Mouse (Mus musculus) liver, adult 2 months (tissue): ENCODE data around the gene Uaca. TPM values are rescaled to one million over a fixed set of nuclear protein-coding genes. Genes with fewer than 3 reads are reported as not detected.

ENCODE experiments used
- DNase-seq: peaks from one replicate; pipeline ENCODE4 v3.0.0-alpha.2; 2011; ENCODE audit warnings: low read depth, low spot score; ENCODE audit errors: extremely low read depth
- H3K27ac ChIP-seq: fragments of 200-500 bp; replicated peaks from 2 replicates; pipeline ENCODE4 v1.5.1; 2012; ENCODE audit warnings: low read depth, mild to moderate bottlenecking, control low read depth, inconsistent platforms, low read length; ENCODE audit not compliant: insufficient read depth
- H3K27me3 ChIP-seq: fragments of 200-500 bp; 2 replicates; pipeline ENCODE4 v1.6.1; 2012; ENCODE audit warnings: mild to moderate bottlenecking, moderate library complexity, low read length, inconsistent platforms; ENCODE audit not compliant: control insufficient read depth, insufficient read depth
- H3K36me3 ChIP-seq: fragments of 200-500 bp; 2 replicates; pipeline ENCODE4 v1.6.1; 2012; ENCODE audit warnings: low read length, inconsistent platforms; ENCODE audit not compliant: control insufficient read depth, insufficient read depth
- H3K4me1 ChIP-seq: fragments of 200-500 bp; 2 replicates; pipeline ENCODE4 v1.6.1; 2011; ENCODE audit warnings: low read length; ENCODE audit not compliant: control insufficient read depth, insufficient read depth
- H3K4me3 ChIP-seq: fragments of 200-500 bp; 2 replicates; pipeline ENCODE4 v1.5.1; 2011; ENCODE audit warnings: low read depth, mild to moderate bottlenecking, control low read depth, low read length, moderate library complexity; ENCODE audit not compliant: insufficient read depth
- H3K79me2 ChIP-seq: fragments of 200-500 bp; 2 replicates; pipeline ENCODE4 v1.6.1; 2012; ENCODE audit warnings: inconsistent platforms, mild to moderate bottlenecking, low read length, moderate library complexity; ENCODE audit not compliant: control insufficient read depth, insufficient read depth
- H3K9ac ChIP-seq: fragments of 200-500 bp; 2 replicates; pipeline ENCODE4 v1.6.1; 2012; ENCODE audit warnings: low read depth, mild to moderate bottlenecking, control low read depth, inconsistent platforms, low read length
- CTCF ChIP-seq: fragments of 200-500 bp; IDR thresholded peaks from 2 replicates; pipeline ENCODE4 v1.5.1; 2011; ENCODE audit warnings: low read depth, low read length, control low read depth
- POLR2A ChIP-seq: fragments of 200-500 bp; IDR thresholded peaks from 2 replicates; pipeline ENCODE4 v1.6.1; 2011; ENCODE audit warnings: low read length, control low read depth; ENCODE audit not compliant: insufficient read depth; ENCODE audit errors: extremely low read depth
- WGBS: fragments of 180-500 bp; shearing (Covaris S2); methylation state at CpG from one replicate; pipeline ENCODE4 v1.1.7; 2018; 5-methylcytosine and 5-hydroxymethylcytosine counted together
- polyA plus RNA-seq: library from polyadenylated mRNA; depleted of rRNA; stranded (reverse); fragments of >200 nt; gene quantifications from 2 replicates; pipeline ENCODE4 v1.2.3, GENCODE M21; 2012
- total RNA-seq: library from RNA; depleted of rRNA; stranded (reverse); fragments of >200 nt; gene quantifications from 2 replicates; pipeline ENCODE4 v1.2.3, GENCODE M21; 2014

Uaca gene
- total and polyA plus RNA-seq, 2 experiments = 1.7 to 3.5 TPM

GRCm38 (mm10) chr9:60797126-60797525 lies 2.8 kb downstream of the Uaca start:
- no peak overlapping the region for H3K4me3 ChIP-seq
- no peaks in the 10 kb centered on the region for H3K36me3 ChIP-seq
- no peaks in the 10 kb centered on the region for H3K27me3 ChIP-seq
- H3K27ac ChIP-seq = no peak overlapping the region
- TF ChIP-seq POLR2A (no peak), CTCF (no peak)
- peaks cover 4% of the 10 kb centered on the region for H3K4me1 ChIP-seq
- peaks cover under 1% of the 10 kb centered on the region; the same call in 1 of the 2 replicates for H3K79me2 ChIP-seq
- WGBS = 81% methylated on average over 6 of the region's 6 CpGs
- no peak overlapping the region for H3K9ac ChIP-seq
- DNase-seq = no peak

- Histone ChIP-seq H3K79me2 (peaks cover 3% of the 10 kb centered on the region; the same call in 1 of the 2 replicates), H3K27ac (no peak overlapping the region), H3K27me3 (no peaks in the 10 kb centered on the region), H3K9ac (no peak overlapping the region), H3K36me3 (no peaks in the 10 kb centered on the region; the same call in 1 of the 2 replicates), H3K4me3 (no peak overlapping the region), H3K4me1 (no peaks in the 10 kb centered on the region)
- no peak for DNase-seq
- TF ChIP-seq POLR2A (no peak), CTCF (no peak)
- WGBS = 77% methylated on average over 10 of the region's 10 CpGs
Observed at GRCm38 (mm10) chr9:60799061-60799460, 4.7 kb downstream of the Uaca start.

GRCm38 (mm10) chr9:60800663-60801382 lies 6.5 kb downstream of the Uaca start:
- no peak for DNase-seq
- 79% methylated on average over 8 of the region's 8 CpGs for WGBS
- H3K4me3 ChIP-seq = no peak overlapping the region
- TF ChIP-seq POLR2A = no peak
- no peak for TF ChIP-seq CTCF
- H3K27me3 ChIP-seq = no peaks in the 10 kb centered on the region
- no peak overlapping the region for H3K27ac ChIP-seq
- H3K36me3 ChIP-seq = no peaks in the 10 kb centered on the region; the same call in 1 of the 2 replicates
- H3K79me2 ChIP-seq = peaks cover 3% of the 10 kb centered on the region; the same call in 1 of the 2 replicates
- no peaks in the 10 kb centered on the region for H3K4me1 ChIP-seq
- H3K9ac ChIP-seq = no peak overlapping the region

- 100% methylated on average over 1 of the region's 1 CpGs for WGBS
- no peaks in the 10 kb centered on the region for H3K27me3 ChIP-seq
- no peak for TF ChIP-seq POLR2A
- no peak for TF ChIP-seq CTCF
- H3K79me2 ChIP-seq = peaks cover 3% of the 10 kb centered on the region; the same call in 1 of the 2 replicates
- no peaks in the 10 kb centered on the region for H3K4me1 ChIP-seq
- no peak overlapping the region for H3K4me3 ChIP-seq
- H3K9ac ChIP-seq = no peak overlapping the region
- no peaks in the 10 kb centered on the region; the same call in 1 of the 2 replicates for H3K36me3 ChIP-seq
- DNase-seq = no peak
- H3K27ac ChIP-seq = no peak overlapping the region
Observed at GRCm38 (mm10) chr9:60801746-60802145, 7.4 kb downstream of the Uaca start.

DNA sequence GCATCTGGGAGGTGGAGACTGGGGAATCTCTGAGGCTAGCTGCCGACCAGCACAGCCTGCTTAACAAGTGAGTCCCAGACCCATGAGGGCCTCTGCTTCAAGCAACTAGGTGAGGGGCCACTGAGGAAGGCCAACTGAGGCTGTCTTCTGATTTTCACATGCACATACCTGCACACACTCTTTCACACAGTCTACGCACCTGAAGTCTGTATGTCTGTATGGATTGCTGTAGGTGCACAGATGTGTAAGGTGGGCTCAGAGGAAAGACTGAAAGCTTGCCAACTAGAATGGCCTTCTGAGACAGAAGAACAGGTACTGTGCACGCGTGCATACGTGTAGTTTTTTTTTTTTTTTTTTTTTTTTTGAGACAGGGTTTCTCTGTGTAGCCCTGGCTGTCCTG lies 8.0 kb downstream of the Uaca start:
- H3K36me3 ChIP-seq = no peaks in the 10 kb centered on the region; the same call in 1 of the 2 replicates
- peaks cover 3% of the 10 kb centered on the region; the same call in 1 of the 2 replicates for H3K79me2 ChIP-seq
- H3K27me3 ChIP-seq = no peaks in the 10 kb centered on the region
- no peaks in the 10 kb centered on the region for H3K4me1 ChIP-seq
- WGBS = 96% methylated on average over 5 of the region's 5 CpGs
- no peak overlapping the region for H3K4me3 ChIP-seq
- no peak overlapping the region for H3K9ac ChIP-seq
- H3K27ac ChIP-seq = no peak overlapping the region
- no peak for DNase-seq
- no peak for TF ChIP-seq POLR2A
- TF ChIP-seq CTCF = no peak

GRCm38 (mm10) chr9:60806021-60806420 lies 11.7 kb downstream of the Uaca start:
- H3K4me1 ChIP-seq = no peaks in the 10 kb centered on the region
- H3K36me3 ChIP-seq = no peaks in the 10 kb centered on the region; the same call in 1 of the 2 replicates
- no peak overlapping the region for H3K4me3 ChIP-seq
- H3K9ac ChIP-seq = no peak overlapping the region
- no peaks in the 10 kb centered on the region for H3K27me3 ChIP-seq
- DNase-seq = peak; percentile 69
- WGBS = 82% methylated on average over 2 of the region's 2 CpGs
- TF ChIP-seq CTCF = no peak
- no peak for TF ChIP-seq POLR2A
- no peak overlapping the region for H3K27ac ChIP-seq
- H3K79me2 ChIP-seq = peaks cover 3% of the 10 kb centered on the region; the same call in 1 of the 2 replicates
